Mouse (Mus musculus): Measurements from ENCODE around the gene Entr1. TPM values are rescaled to one million over a fixed set of nuclear protein-coding genes. Genes with fewer than 3 reads are reported as not detected.
"Not testable (repeated sequence)": the region's sequence is repeated elsewhere in the genome, so short reads cannot be mapped to it uniquely, and the experiment has no call there.

Gene Entr1
- polyA plus RNA-seq, 2 experiments: 35.3 to 36.0 TPM

DNA sequence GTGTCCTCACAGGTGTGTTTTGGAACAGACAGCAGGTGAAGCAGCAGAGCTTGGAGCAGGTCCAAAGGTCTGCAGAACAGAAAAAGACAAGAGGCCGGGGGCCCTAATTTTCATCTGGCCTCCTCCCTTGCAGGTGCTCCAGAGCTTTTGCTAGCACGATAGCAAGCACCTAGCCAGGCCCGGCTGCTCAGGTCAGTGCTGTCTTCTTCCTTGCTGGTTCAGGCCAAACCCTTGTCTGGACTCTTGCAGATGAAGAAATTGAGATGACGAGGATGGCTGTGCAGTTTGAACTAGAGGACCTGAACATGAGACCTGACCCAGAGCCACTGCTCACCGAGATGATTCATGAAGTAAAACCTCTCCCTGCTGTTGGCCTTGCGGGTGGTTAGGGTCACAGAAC lies 2.5 kb upstream of the Entr1 start:
- no peak for ATAC-seq (ENCODE audit: insufficient read depth)
- Histone ChIP-seq H3K4me1 (replicated peaks; ENCODE audit: control insufficient read depth in 2 of 2, insufficient read depth in 2 of 2, low read length in 1 of 2) (peaks cover 3 to 5% of the 10 kb centered on the region in 2 experiments; a peak in 2 of 4 replicates), H3K9me3 (ENCODE audit: control insufficient read depth, low read length) (no peaks in the 10 kb centered on the region), H3K27me3 (ENCODE audit: control insufficient read depth, insufficient read depth, low read length) (no peaks in the 10 kb centered on the region), H3K4me2 (ENCODE audit: low read depth) (no peak overlapping the region), H3K9ac (replicated peaks) (no peak overlapping the region), H3K36me3 (replicated peaks; ENCODE audit: control insufficient read depth, insufficient read depth, low read depth) (peaks cover 67% of the 10 kb centered on the region), H3K4me3 (ENCODE audit: insufficient read depth in 1 of 2, low read depth in 2 of 2, low read length in 2 of 2) (no peak overlapping the region), H3K27ac (no peak overlapping the region)
- 80% methylated on average over 6 of the region's 6 CpGs for WGBS (ENCODE audit: insufficient replicate concordance)
- TF ChIP-seq CTCF (IDR thresholded peaks at IDR 0.05; ENCODE audit: low read depth) (no peak), EP300 (IDR thresholded peaks at IDR 0.05; ENCODE audit: low read depth) (no peak)
- DNase-seq (ENCODE audit: low read depth in 3 of 3, low spot score in 3 of 3): no peak

DNA sequence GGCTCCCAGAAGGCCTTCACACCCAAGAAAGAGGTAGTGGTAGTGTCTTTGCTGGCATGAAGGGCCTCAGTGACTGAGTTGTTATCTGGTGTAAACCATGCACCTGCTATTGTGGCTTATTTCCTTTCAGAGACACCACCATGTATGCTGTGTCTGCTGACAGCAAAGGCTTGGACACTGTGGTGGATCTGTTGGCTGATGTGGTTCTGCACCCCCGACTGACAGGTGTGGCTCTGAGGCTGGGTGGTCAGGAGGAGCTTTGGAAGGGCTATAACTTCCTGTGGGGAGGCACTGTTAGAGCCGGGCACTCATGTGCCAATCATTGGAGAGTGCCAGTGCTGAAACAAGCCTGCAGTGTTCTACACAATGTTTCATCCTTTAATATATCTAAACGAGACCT lies 1.8 kb upstream of the Entr1 start:
- Histone ChIP-seq H3K4me1 (replicated peaks; ENCODE audit: control insufficient read depth in 2 of 2, insufficient read depth in 2 of 2, low read length in 1 of 2) (peaks cover 3 to 5% of the 10 kb centered on the region in 2 experiments; a peak in 2 of 4 replicates), H3K4me2 (ENCODE audit: low read depth) (peak overlapping the region; percentile 13), H3K27ac (no peak overlapping the region), H3K36me3 (replicated peaks; ENCODE audit: control insufficient read depth, insufficient read depth, low read depth) (peaks cover 66% of the 10 kb centered on the region), H3K4me3 (ENCODE audit: insufficient read depth in 1 of 2, low read depth in 2 of 2, low read length in 2 of 2) (no peak overlapping the region), H3K9ac (replicated peaks) (no peak overlapping the region), H3K9me3 (ENCODE audit: control insufficient read depth, low read length) (no peaks in the 10 kb centered on the region), H3K27me3 (ENCODE audit: control insufficient read depth, insufficient read depth, low read length) (no peaks in the 10 kb centered on the region)
- ATAC-seq (ENCODE audit: insufficient read depth) (no peak), DNase-seq (ENCODE audit: low read depth in 3 of 3, low spot score in 3 of 3) (no peak)
- WGBS (ENCODE audit: insufficient replicate concordance): 55% methylated on average over 3 of the region's 3 CpGs
- no peak for TF ChIP-seq CTCF (IDR thresholded peaks at IDR 0.05; ENCODE audit: low read depth)
- TF ChIP-seq EP300 (IDR thresholded peaks at IDR 0.05; ENCODE audit: low read depth): no peak

DNA sequence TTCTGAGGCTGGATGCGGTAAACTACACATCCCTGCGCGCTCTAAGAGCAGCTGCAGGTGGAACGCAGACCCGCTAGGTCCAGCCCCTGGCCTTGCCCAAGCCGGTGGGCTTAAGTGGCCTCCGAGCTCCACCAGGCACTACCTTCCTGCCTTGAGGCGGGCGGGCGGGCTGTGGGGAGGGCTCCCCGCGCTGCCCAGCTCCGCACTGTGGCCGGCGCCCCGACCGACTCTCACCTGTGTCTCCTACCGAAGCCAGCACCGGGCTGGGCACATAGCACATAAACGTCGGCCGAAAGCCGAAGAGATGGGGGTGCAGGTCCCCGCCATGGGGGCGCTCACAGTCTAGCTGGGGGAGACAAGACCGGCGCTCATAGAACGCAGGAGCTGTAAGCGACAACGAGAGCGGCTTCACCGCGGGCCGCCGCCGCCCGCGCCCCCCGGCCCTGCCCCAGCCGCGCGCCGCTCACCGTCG lies 398 bp downstream of the Entr1 start:
- Histone ChIP-seq H3K4me3 (ENCODE audit: insufficient read depth in 1 of 2, low read depth in 2 of 2, low read length in 2 of 2) (peak overlapping the region; percentile 87 to 93), H3K9me3 (ENCODE audit: control insufficient read depth, low read length) (no peaks in the 10 kb centered on the region), H3K9ac (replicated peaks) (peak overlapping the region; percentile 89), H3K27me3 (ENCODE audit: control insufficient read depth, insufficient read depth, low read length) (no peaks in the 10 kb centered on the region), H3K4me2 (ENCODE audit: low read depth) (peak overlapping the region; percentile 74), H3K36me3 (replicated peaks; ENCODE audit: control insufficient read depth, insufficient read depth, low read depth) (peaks cover 65% of the 10 kb centered on the region), H3K27ac (peak overlapping the region; percentile 26), H3K4me1 (replicated peaks; ENCODE audit: control insufficient read depth in 2 of 2, insufficient read depth in 2 of 2, low read length in 1 of 2) (peaks cover 3 to 5% of the 10 kb centered on the region in 2 experiments; a peak in 2 of 4 replicates)
- TF ChIP-seq EP300 (IDR thresholded peaks at IDR 0.05; ENCODE audit: low read depth) (no peak), CTCF (IDR thresholded peaks at IDR 0.05; ENCODE audit: low read depth) (no peak)
- ATAC-seq (ENCODE audit: insufficient read depth) (peak; percentile 62), DNase-seq (ENCODE audit: low read depth in 3 of 3, low spot score in 3 of 3) (no peak)
- under 1% methylated on average over 45 of the region's 45 CpGs for WGBS (ENCODE audit: insufficient replicate concordance)

DNA sequence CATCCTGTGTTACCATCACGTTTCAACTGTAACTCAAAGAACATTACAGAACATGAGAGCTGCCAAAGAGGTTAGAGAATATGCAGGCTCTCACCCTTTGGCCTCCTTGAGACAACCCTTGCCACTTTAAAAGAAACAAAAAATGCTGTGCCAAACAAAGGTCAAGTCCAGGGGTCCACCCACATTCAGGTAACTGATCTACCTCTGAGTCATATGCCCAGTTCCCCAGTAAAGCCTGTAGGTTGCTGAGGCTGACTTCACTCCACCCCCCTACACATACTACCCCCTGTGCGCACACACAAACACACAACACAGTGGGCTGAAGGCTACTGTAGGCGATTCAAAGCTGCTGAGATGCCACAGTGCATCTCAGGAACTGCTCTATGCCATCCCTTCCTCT lies 1.4 kb downstream of the Entr1 start:
- Histone ChIP-seq H3K27ac (no peak overlapping the region), H3K9me3 (ENCODE audit: control insufficient read depth, low read length) (no peaks in the 10 kb centered on the region), H3K4me2 (ENCODE audit: low read depth) (peak overlapping the region; percentile 74), H3K27me3 (ENCODE audit: control insufficient read depth, insufficient read depth, low read length) (no peaks in the 10 kb centered on the region), H3K4me1 (replicated peaks; ENCODE audit: control insufficient read depth in 2 of 2, insufficient read depth in 2 of 2, low read length in 1 of 2) (peaks cover 3 to 5% of the 10 kb centered on the region in 2 experiments; a peak in 2 of 4 replicates), H3K36me3 (replicated peaks; ENCODE audit: control insufficient read depth, insufficient read depth, low read depth) (peaks cover 65% of the 10 kb centered on the region), H3K9ac (replicated peaks) (no peak overlapping the region), H3K4me3 (ENCODE audit: insufficient read depth in 1 of 2, low read depth in 2 of 2, low read length in 2 of 2) (peak overlapping the region in 1 of 2 experiments; percentile 87; a peak in 2 of 4 replicates)
- no peak for DNase-seq (ENCODE audit: low read depth in 3 of 3, low spot score in 3 of 3)
- TF ChIP-seq CTCF (IDR thresholded peaks at IDR 0.05; ENCODE audit: low read depth): no peak
- 76% methylated on average over 3 of the region's 3 CpGs for WGBS (ENCODE audit: insufficient replicate concordance)
- no peak for ATAC-seq (ENCODE audit: insufficient read depth)

DNA sequence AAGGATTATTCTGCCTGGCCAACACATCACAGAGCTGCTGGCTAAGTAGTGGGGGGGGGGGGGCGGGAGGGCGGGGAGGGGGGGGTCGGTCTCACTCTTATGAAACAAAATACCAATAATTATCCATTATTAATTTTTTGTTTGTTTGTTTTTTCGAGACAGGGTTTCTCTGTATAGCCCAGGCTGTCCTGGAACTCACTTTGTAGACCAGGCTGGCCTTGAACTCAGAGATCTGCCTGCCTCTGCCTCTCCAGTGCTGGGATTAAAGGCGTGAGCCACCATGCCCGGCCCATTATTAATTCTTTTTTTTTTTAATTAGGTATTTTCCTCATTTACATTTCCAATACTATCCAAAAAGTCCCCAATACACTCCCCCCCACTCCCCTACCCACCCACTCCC lies 8.2 kb downstream of the Entr1 start:
- 13% methylated on average over 6 of the region's 6 CpGs for WGBS (ENCODE audit: insufficient replicate concordance)
- not testable (repeated sequence) for DNase-seq (ENCODE audit: low read depth in 3 of 3, low spot score in 3 of 3); H3K4me1 ChIP-seq (replicated peaks; ENCODE audit: control insufficient read depth in 2 of 2, insufficient read depth in 2 of 2, low read length in 1 of 2); H3K9me3 ChIP-seq (ENCODE audit: control insufficient read depth, low read length); H3K27me3 ChIP-seq (ENCODE audit: control insufficient read depth, insufficient read depth, low read length); H3K9ac ChIP-seq (replicated peaks); ATAC-seq (ENCODE audit: insufficient read depth); H3K27ac ChIP-seq
- Histone ChIP-seq H3K4me2 (ENCODE audit: low read depth) (peak overlapping the region; percentile 83), H3K4me3 (ENCODE audit: insufficient read depth in 1 of 2, low read depth in 2 of 2, low read length in 2 of 2) (peak overlapping the region; percentile 68 to 93), H3K36me3 (replicated peaks; ENCODE audit: control insufficient read depth, insufficient read depth, low read depth) (peaks cover 48% of the 10 kb centered on the region)
